Mouse (Mus musculus): ENCODE measurements at regions not wholly inside any gene's neighbourhood (a gene's known extent, or its start where the extent isn't known, plus 50 kb on each side); places are given as distances from the start of the nearest gene placed in this dataset.
A peak's percentile ranks its signal among the peaks of the same experiment; 100 is the strongest.

GRCm38 (mm10) chr13:51333481-51333880 is 75.0 kb upstream of the S1pr3 start:
- DNase-seq (ENCODE audit: extremely low spot score, low read depth, low spot score) = no peak

- DNase-seq (ENCODE audit: extremely low spot score, low read depth, low spot score) = no peak
Measured at GRCm38 (mm10) chr13:51336726-51337125, 71.7 kb upstream of the S1pr3 start.

GRCm38 (mm10) chr13:51337931-51338330 is 70.5 kb upstream of the S1pr3 start:
- no peak for DNase-seq (ENCODE audit: extremely low spot score, low read depth, low spot score)

- no peak for DNase-seq (ENCODE audit: extremely low spot score, low read depth, low spot score)
Measured at GRCm38 (mm10) chr13:51345321-51345720, 63.1 kb upstream of the S1pr3 start.

- DNase-seq (ENCODE audit: extremely low spot score, low read depth, low spot score) = no peak
Measured at GRCm38 (mm10) chr13:51345839-51346550, 62.4 kb upstream of the S1pr3 start.

- no peak for DNase-seq (ENCODE audit: extremely low spot score, low read depth, low spot score)
Measured at GRCm38 (mm10) chr13:51348707-51349106, 59.7 kb upstream of the S1pr3 start.

- DNase-seq (ENCODE audit: extremely low spot score, low read depth, low spot score) = no peak
Measured at GRCm38 (mm10) chr13:51349818-51350551, 58.5 kb upstream of the S1pr3 start.

GRCm38 (mm10) chr13:51352874-51353273 is 55.6 kb upstream of the S1pr3 start:
- DNase-seq (ENCODE audit: extremely low spot score, low read depth, low spot score) = no peak

- DNase-seq (ENCODE audit: extremely low spot score, low read depth, low spot score) = peak; percentile 44
Measured at GRCm38 (mm10) chr13:51355507-51355906, 52.9 kb upstream of the S1pr3 start.

All from hindlimb bud, embryonic 11.5 days (tissue).